Mouse (Mus musculus): ENCODE data around the gene Acer3. TPM values are rescaled to one million over a fixed set of nuclear protein-coding genes. Genes with fewer than 3 reads are reported as not detected.

The Acer3 gene
- total RNA-seq, 1 experiment: 26.2 TPM

DNA sequence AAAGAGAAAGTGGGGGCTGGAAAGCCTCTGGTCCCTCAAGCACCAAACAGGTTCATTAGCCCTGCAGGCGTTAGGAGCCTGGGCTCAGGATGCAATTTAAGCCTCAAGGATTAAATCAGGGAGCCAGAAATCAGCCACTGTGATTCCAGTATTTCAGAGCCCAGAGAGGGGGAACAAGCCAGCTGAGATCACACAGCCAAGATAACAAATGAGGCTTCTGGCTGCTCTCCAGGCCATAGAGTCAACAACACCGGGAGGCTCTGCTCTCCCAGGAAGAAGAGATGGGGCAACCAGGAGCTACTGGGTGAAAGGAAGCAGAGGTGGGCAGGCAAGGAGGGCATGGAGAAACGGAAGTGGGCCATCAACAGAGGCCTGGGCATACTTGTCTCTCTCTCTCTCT lies 157.3 kb downstream of the Acer3 start:
- H3K36me3 ChIP-seq (ENCODE audit: control insufficient read depth, insufficient read depth, low read length, poor library complexity, severe bottlenecking): peaks cover 6% of the 10 kb centered on the region; the same call in 1 of the 2 replicates
- in situ Hi-C loops (cut with MboI; ENCODE audit: low sequenced_read_pairs in 2 of 2, unreplicated experiment in 2 of 2): no loop called here
- H3K4me1 ChIP-seq (ENCODE audit: control insufficient read depth in 2 of 2, insufficient read depth in 2 of 2, low read length in 2 of 2, poor library complexity in 1 of 2): peaks cover 2 to 42% of the 10 kb centered on the region in 2 experiments; a peak in 2 of 4 replicates
- no peaks in the 10 kb centered on the region for H3K9me3 ChIP-seq (ENCODE audit: control insufficient read depth, insufficient read depth, low read depth, low read length)
- no peak overlapping the region for H3K9ac ChIP-seq (ENCODE audit: insufficient read depth, low read depth, low read length, poor library complexity, severe bottlenecking)
- TF ChIP-seq MAFK (IDR thresholded peaks at IDR 0.05; ENCODE audit: insufficient read depth, low read depth, low read length): no peak
- TF ChIP-seq ZC3H11A (IDR thresholded peaks at IDR 0.05; ENCODE audit: borderline replicate concordance, low read depth, low read length): no peak
- no peak for TF ChIP-seq HCFC1 (IDR thresholded peaks at IDR 0.05; ENCODE audit: borderline replicate concordance, insufficient read depth, low read length)
- no peak for TF ChIP-seq CHD2 (IDR thresholded peaks at IDR 0.05; ENCODE audit: low read depth, low read length)
- TF ChIP-seq ZNF384 (IDR thresholded peaks at IDR 0.05; ENCODE audit: low read depth, low read length): no peak
- DNase-seq (ENCODE audit: low read depth, low spot score): no peak
- H3K27ac ChIP-seq (ENCODE audit: insufficient read depth, low read depth, low read length, poor library complexity, severe bottlenecking): no peak overlapping the region
- H3K4me3 ChIP-seq (ENCODE audit: insufficient read depth in 1 of 2, low read depth in 1 of 2, low read length in 2 of 2, poor library complexity in 1 of 2, severe bottlenecking in 1 of 2): no peak overlapping the region

GRCm38 (mm10) chr7:98162239-98162638 lies 158.8 kb downstream of the Acer3 start:
- H3K4me3 ChIP-seq (ENCODE audit: insufficient read depth in 1 of 2, low read depth in 1 of 2, low read length in 2 of 2, poor library complexity in 1 of 2, severe bottlenecking in 1 of 2): no peak overlapping the region
- in situ Hi-C loops (cut with MboI; ENCODE audit: low sequenced_read_pairs in 2 of 2, unreplicated experiment in 2 of 2): no loop called here
- H3K36me3 ChIP-seq (ENCODE audit: control insufficient read depth, insufficient read depth, low read length, poor library complexity, severe bottlenecking): peaks cover 6% of the 10 kb centered on the region; the same call in 1 of the 2 replicates
- DNase-seq (ENCODE audit: low read depth, low spot score): no peak
- no peaks in the 10 kb centered on the region for H3K9me3 ChIP-seq (ENCODE audit: control insufficient read depth, insufficient read depth, low read depth, low read length)
- H3K4me1 ChIP-seq (ENCODE audit: control insufficient read depth in 2 of 2, insufficient read depth in 2 of 2, low read length in 2 of 2, poor library complexity in 1 of 2): peaks cover 4 to 49% of the 10 kb centered on the region in 2 experiments
- H3K9ac ChIP-seq (ENCODE audit: insufficient read depth, low read depth, low read length, poor library complexity, severe bottlenecking): no peak overlapping the region
- no peak for TF ChIP-seq ZNF384 (IDR thresholded peaks at IDR 0.05; ENCODE audit: low read depth, low read length)
- no peak for TF ChIP-seq HCFC1 (IDR thresholded peaks at IDR 0.05; ENCODE audit: borderline replicate concordance, insufficient read depth, low read length)
- no peak for TF ChIP-seq CHD2 (IDR thresholded peaks at IDR 0.05; ENCODE audit: low read depth, low read length)
- TF ChIP-seq ZC3H11A (IDR thresholded peaks at IDR 0.05; ENCODE audit: borderline replicate concordance, low read depth, low read length): no peak
- no peak for TF ChIP-seq MAFK (IDR thresholded peaks at IDR 0.05; ENCODE audit: insufficient read depth, low read depth, low read length)
- H3K27ac ChIP-seq (ENCODE audit: insufficient read depth, low read depth, low read length, poor library complexity, severe bottlenecking): no peak overlapping the region

- no peak for DNase-seq (ENCODE audit: low read depth, low spot score)
- Histone ChIP-seq H3K9ac (ENCODE audit: insufficient read depth, low read depth, low read length, poor library complexity, severe bottlenecking) (no peak overlapping the region), H3K36me3 (ENCODE audit: control insufficient read depth, insufficient read depth, low read length, poor library complexity, severe bottlenecking) (peaks cover 6% of the 10 kb centered on the region; the same call in 1 of the 2 replicates), H3K4me1 (ENCODE audit: control insufficient read depth in 2 of 2, insufficient read depth in 2 of 2, low read length in 2 of 2, poor library complexity in 1 of 2) (peaks cover 10 to 61% of the 10 kb centered on the region in 2 experiments), H3K27ac (ENCODE audit: insufficient read depth, low read depth, low read length, poor library complexity, severe bottlenecking) (no peak overlapping the region), H3K9me3 (ENCODE audit: control insufficient read depth, insufficient read depth, low read depth, low read length) (no peaks in the 10 kb centered on the region), H3K4me3 (ENCODE audit: insufficient read depth in 1 of 2, low read depth in 1 of 2, low read length in 2 of 2, poor library complexity in 1 of 2, severe bottlenecking in 1 of 2) (no peak overlapping the region)
- in situ Hi-C loops (cut with MboI; ENCODE audit: low sequenced_read_pairs in 2 of 2, unreplicated experiment in 2 of 2): no loop called here
- TF ChIP-seq CHD2 (IDR thresholded peaks at IDR 0.05; ENCODE audit: low read depth, low read length) (no peak), ZC3H11A (IDR thresholded peaks at IDR 0.05; ENCODE audit: borderline replicate concordance, low read depth, low read length) (no peak), MAFK (IDR thresholded peaks at IDR 0.05; ENCODE audit: insufficient read depth, low read depth, low read length) (no peak), ZNF384 (IDR thresholded peaks at IDR 0.05; ENCODE audit: low read depth, low read length) (no peak), HCFC1 (IDR thresholded peaks at IDR 0.05; ENCODE audit: borderline replicate concordance, insufficient read depth, low read length) (no peak)
Measured at GRCm38 (mm10) chr7:98160041-98160740, 160.8 kb downstream of the Acer3 start.

- TF ChIP-seq CHD2 (IDR thresholded peaks at IDR 0.05; ENCODE audit: low read depth, low read length) (no peak), HCFC1 (IDR thresholded peaks at IDR 0.05; ENCODE audit: borderline replicate concordance, insufficient read depth, low read length) (no peak), ZC3H11A (IDR thresholded peaks at IDR 0.05; ENCODE audit: borderline replicate concordance, low read depth, low read length) (no peak)
- no peak for DNase-seq (ENCODE audit: low read depth, low spot score)
- in situ Hi-C loops (cut with MboI; ENCODE audit: low sequenced_read_pairs in 2 of 2, unreplicated experiment in 2 of 2): no loop called here
Measured at GRCm38 (mm10) chr7:98158481-98158880, 162.5 kb downstream of the Acer3 start.

More at GRCm38 (mm10) chr7:98158481-98158880, 162.5 kb downstream of the Acer3 start:
- Histone ChIP-seq H3K36me3 (ENCODE audit: control insufficient read depth, insufficient read depth, low read length, poor library complexity, severe bottlenecking) (peaks cover 6% of the 10 kb centered on the region; the same call in 1 of the 2 replicates), H3K4me3 (ENCODE audit: insufficient read depth in 1 of 2, low read depth in 1 of 2, low read length in 2 of 2, poor library complexity in 1 of 2, severe bottlenecking in 1 of 2) (peak overlapping the region; percentile 13 to 38; a peak in 2 of 4 replicates), H3K9ac (ENCODE audit: insufficient read depth, low read depth, low read length, poor library complexity, severe bottlenecking) (no peak overlapping the region), H3K4me1 (ENCODE audit: control insufficient read depth in 2 of 2, insufficient read depth in 2 of 2, low read length in 2 of 2, poor library complexity in 1 of 2) (peaks cover 10 to 49% of the 10 kb centered on the region in 2 experiments), H3K27ac (ENCODE audit: insufficient read depth, low read depth, low read length, poor library complexity, severe bottlenecking) (peak overlapping the region; percentile 55), H3K9me3 (ENCODE audit: control insufficient read depth, insufficient read depth, low read depth, low read length) (no peaks in the 10 kb centered on the region)

Measured in ES-E14 (cell line).